Mouse (Mus musculus) intestine, embryonic 14.5 days (tissue): ENCODE results near the gene Foxl1. TPM values are rescaled to one million over a fixed set of nuclear protein-coding genes. Genes with fewer than 3 reads are reported as not detected.

Experiments
- ATAC-seq: fragments of 200-750 bp; cut with Nextera tagmentation; replicated peaks from 2 replicates; pipeline ENCODE4 v1.8.0; 2017; ENCODE audit warnings: low read depth, moderate number of reproducible peaks, moderate TSS enrichment, moderate library complexity; ENCODE audit not compliant: low FRiP score, low TSS enrichment
- DNase-seq: peaks from one replicate; pipeline ENCODE4 v3.0.0-alpha.2; 2018; ENCODE audit warnings: low spot score
- H3K27ac ChIP-seq: fragments of 300-500 bp; sonication (generic); 2 replicates; pipeline ENCODE4 v1.5.1; 2014; ENCODE audit warnings: low read depth, mild to moderate bottlenecking, control low read depth
- H3K27me3 ChIP-seq: fragments of 300-500 bp; sonication (generic); replicated peaks from 2 replicates; pipeline ENCODE4 v1.6.1; 2014; ENCODE audit warnings: low read length, control low read depth; ENCODE audit not compliant: control insufficient read depth, insufficient read depth
- H3K36me3 ChIP-seq: fragments of 300-500 bp; sonication (generic); 2 replicates; pipeline ENCODE4 v1.6.1; 2014; ENCODE audit warnings: low read length, control low read depth; ENCODE audit not compliant: control insufficient read depth, insufficient read depth
- H3K4me1 ChIP-seq: fragments of 300-500 bp; sonication (generic); replicated peaks from 2 replicates; pipeline ENCODE4 v1.6.1; 2014; ENCODE audit warnings: low read length, control low read depth, mixed read lengths; ENCODE audit not compliant: control insufficient read depth, insufficient read depth
- H3K4me2 ChIP-seq: fragments of 300-500 bp; sonication (generic); 2 replicates; pipeline ENCODE4 v1.6.1; 2014; ENCODE audit warnings: low read length
- H3K4me3 ChIP-seq: fragments of 300-500 bp; sonication (generic); 2 replicates; pipeline ENCODE4 v1.5.1; 2014; ENCODE audit warnings: low read depth, low read length, control low read depth, mixed read lengths
- H3K9ac ChIP-seq: fragments of 300-500 bp; sonication (generic); 2 replicates; pipeline ENCODE4 v1.6.1; 2014; ENCODE audit warnings: mild to moderate bottlenecking, low read length
- H3K9me3 ChIP-seq: fragments of 300-500 bp; sonication (generic); 2 replicates; pipeline ENCODE4 v1.6.1; 2016; ENCODE audit warnings: low read length, control low read depth; ENCODE audit not compliant: control insufficient read depth
- WGBS: fragments of 180-500 bp; shearing (Covaris S2); extraction: QIAGEN DNeasy Blood & Tissue Kit; methylation state at CpG from one replicate; pipeline ENCODE4 v1.1.7; 2014; 5-methylcytosine and 5-hydroxymethylcytosine counted together
- polyA plus RNA-seq: library from polyadenylated mRNA; unstranded; fragments of >200 nt; fragmentation: Nextera tagmentation; extraction: Ambion mirVana; gene quantifications from 2 replicates; pipeline ENCODE4 v1.2.1, GENCODE M21; 2014

The Foxl1 gene
- polyA plus RNA-seq, 1 experiment from 2014 or later, result 7.7 TPM

DNA sequence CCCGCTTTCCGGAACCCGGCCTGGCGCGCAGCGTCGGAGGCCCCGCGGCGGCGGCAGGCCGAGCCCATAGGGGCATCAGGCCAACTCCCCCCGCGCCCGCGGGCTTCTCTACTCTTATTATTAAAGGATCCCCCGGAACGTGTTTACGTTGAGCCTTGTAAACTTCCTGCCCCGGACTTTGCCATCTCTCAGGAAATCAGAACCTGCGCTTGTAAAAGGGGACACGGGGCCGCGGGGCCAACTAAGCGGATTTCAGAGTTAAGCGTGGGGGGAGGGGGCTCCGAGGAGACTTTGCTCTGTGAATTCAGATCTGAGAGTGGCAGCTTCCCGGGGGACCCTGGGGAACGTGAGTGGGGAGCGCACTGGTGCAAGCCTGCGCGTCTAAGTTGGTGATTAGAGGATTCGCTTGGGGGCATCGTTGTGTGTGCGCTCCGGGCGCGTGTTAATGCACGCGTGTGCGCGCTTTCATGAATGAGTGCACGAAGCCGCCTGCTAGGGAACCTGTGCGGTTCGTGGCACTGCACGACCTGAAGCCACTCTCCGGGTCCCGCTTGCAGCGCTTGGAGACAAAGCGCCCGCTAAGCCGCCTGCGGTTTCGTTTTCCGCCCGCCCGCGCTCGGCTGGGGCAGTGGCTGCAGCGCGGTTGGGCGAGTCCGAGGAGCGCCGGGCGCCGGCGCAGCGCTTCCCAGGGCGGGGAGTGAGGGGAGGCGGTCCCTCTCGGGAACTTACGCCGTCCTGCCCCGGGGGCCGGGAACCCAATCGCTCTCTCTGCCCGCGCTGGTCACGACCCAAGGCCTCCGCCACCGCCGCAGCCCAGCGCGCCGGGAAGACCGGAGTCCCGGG lies 44.4 kb upstream of the Foxl1 start:
- H3K36me3 ChIP-seq, result peaks cover 16% of the 10 kb centered on the region
- peaks cover 73% of the 10 kb centered on the region for H3K27me3 ChIP-seq
- H3K9me3 ChIP-seq, result no peaks in the 10 kb centered on the region
- peak overlapping the region; percentile 98 for H3K27ac ChIP-seq
- H3K4me1 ChIP-seq, result peaks cover 4% of the 10 kb centered on the region; the same call in 1 of the 2 replicates
- peak overlapping the region; percentile 97 for H3K9ac ChIP-seq
- H3K4me3 ChIP-seq, result peak overlapping the region; percentile 80
- DNase-seq, result peak; percentile 89
- ATAC-seq, result peak; percentile 70
- H3K4me2 ChIP-seq, result peak overlapping the region; percentile 79
- under 1% methylated on average over 86 of the region's 89 CpGs for WGBS

DNA sequence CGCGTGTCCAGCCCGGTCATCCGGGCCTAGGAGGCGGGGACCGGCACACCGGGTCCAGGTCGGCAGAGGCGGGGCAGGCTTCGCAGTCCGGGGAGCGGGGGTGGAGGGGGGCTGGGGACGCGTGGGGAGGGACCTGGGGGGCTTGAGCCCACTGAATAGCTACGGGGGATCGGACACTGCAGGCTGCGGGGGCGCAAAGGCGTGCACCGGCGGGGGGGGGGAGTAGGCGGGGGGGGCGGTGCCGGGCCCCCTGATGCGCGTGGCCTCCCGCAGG lies 43.9 kb upstream of the Foxl1 start:
- H3K9me3 ChIP-seq, result no peaks in the 10 kb centered on the region
- WGBS, result 0% methylated on average over 15 of the region's 27 CpGs
- peak; percentile 68 for ATAC-seq
- H3K36me3 ChIP-seq, result peaks cover 21% of the 10 kb centered on the region
- H3K27me3 ChIP-seq, result peaks cover 70% of the 10 kb centered on the region
- peaks cover 1% of the 10 kb centered on the region; the same call in 1 of the 2 replicates for H3K4me1 ChIP-seq
- H3K9ac ChIP-seq, result peak overlapping the region; percentile 97
- peak overlapping the region; percentile 80 for H3K4me3 ChIP-seq
- peak overlapping the region; percentile 98 for H3K27ac ChIP-seq
- peak overlapping the region; percentile 79 for H3K4me2 ChIP-seq
- no peak for DNase-seq

DNA sequence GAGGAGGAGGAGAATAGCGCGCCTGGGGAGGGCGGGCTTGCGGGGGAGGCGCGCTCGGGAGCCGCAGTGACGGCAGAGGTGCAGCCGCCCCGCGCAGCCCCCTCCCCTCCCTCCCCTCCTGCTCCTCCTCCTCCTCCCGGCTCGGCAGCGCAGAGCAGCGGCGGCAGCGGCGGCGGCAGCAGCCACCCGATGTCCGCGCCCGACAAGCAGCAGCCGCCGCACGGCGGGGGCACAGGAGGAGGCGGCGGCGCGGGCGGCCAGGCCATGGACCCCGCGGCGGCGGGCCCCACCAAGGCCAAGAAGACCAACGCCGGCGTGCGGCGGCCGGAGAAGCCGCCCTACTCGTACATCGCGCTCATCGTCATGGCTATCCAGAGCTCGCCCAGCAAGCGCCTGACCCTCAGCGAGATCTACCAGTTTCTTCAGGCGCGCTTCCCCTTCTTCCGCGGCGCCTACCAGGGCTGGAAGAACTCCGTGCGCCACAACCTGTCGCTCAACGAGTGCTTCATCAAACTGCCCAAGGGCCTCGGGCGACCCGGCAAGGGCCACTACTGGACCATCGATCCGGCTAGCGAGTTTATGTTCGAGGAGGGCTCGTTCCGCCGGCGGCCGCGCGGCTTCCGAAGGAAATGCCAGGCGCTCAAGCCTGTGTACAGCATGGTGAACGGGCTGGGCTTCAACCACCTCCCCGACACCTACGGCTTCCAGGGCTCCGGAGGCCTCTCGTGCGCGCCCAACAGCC lies 43.4 kb upstream of the Foxl1 start, which contains the start of gene Foxf1:
TSS of gene Foxf1 (plus strand) at position 177 of the 742 bp plus-strand sequence.
- peak within 1 kb of the TSS; percentile 97 for H3K9ac ChIP-seq
- no peaks in the 10 kb centered on the region for H3K4me1 ChIP-seq
- H3K27me3 ChIP-seq, result peaks cover 70% of the 10 kb centered on the region
- peak within 1 kb of the TSS; percentile 80 for H3K4me3 ChIP-seq
- H3K4me2 ChIP-seq, result peak within 1 kb of the TSS; percentile 79
- DNase-seq, result peak; percentile 86
- peak within 1 kb of the TSS; percentile 98 for H3K27ac ChIP-seq
- H3K9me3 ChIP-seq, result no peaks in the 10 kb centered on the region
- peak; percentile 71 for ATAC-seq
- under 1% methylated on average over 48 of the region's 83 CpGs for WGBS
- peaks cover 26% of the 10 kb centered on the region for H3K36me3 ChIP-seq

DNA sequence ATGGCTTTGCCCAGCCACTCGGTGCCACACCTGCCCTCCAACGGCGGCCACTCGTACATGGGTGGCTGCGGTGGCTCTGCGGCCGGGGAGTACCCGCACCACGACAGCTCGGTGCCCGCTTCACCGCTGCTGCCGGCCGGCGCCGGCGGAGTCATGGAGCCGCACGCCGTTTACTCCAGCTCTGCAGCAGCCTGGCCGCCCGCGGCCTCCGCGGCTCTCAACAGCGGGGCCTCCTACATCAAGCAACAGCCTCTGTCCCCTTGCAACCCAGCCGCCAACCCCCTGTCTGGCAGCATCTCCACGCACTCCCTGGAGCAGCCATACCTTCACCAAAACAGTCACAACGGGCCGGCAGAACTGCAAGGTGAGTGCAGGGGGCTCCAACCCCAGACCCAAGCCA lies 42.7 kb upstream of the Foxl1 start:
- no peak for DNase-seq
- H3K4me3 ChIP-seq, result peak overlapping the region; percentile 80
- H3K4me1 ChIP-seq, result peaks cover 3% of the 10 kb centered on the region
- H3K9me3 ChIP-seq, result no peaks in the 10 kb centered on the region
- no peak for ATAC-seq
- peak overlapping the region; percentile 79 for H3K4me2 ChIP-seq
- H3K27me3 ChIP-seq, result peaks cover 70% of the 10 kb centered on the region
- under 1% methylated on average over 30 of the region's 30 CpGs for WGBS
- peaks cover 31% of the 10 kb centered on the region for H3K36me3 ChIP-seq
- H3K27ac ChIP-seq, result peak overlapping the region; percentile 98
- H3K9ac ChIP-seq, result peak overlapping the region; percentile 97

DNA sequence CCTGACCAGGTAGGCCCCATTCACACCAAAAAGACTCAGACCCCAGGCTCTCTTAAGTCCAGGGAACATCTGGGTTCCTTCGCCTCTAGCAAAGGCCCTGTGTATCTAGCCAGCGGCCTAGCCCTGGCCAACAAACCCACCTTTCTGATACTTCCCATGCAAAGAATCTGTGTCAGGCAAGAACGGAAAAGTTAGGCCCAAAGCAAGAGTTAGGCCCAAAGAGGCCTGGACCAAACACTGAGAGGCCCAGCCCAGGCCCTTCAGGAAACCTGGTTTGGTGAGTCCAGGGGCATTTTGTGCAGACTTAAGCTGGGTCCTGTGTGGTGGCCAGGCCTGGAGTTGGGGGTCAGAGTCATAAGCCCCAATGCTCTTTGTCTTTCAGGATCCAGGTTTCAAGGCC lies 42.2 kb upstream of the Foxl1 start:
- Histone ChIP-seq H3K9ac (peak overlapping the region; percentile 97), H3K4me2 (peak overlapping the region; percentile 79), H3K36me3 (peaks cover 31% of the 10 kb centered on the region), H3K4me1 (peaks cover 3% of the 10 kb centered on the region), H3K27me3 (peaks cover 65% of the 10 kb centered on the region), H3K27ac (peak overlapping the region; percentile 98), H3K9me3 (no peaks in the 10 kb centered on the region), H3K4me3 (peak overlapping the region; percentile 80)
- 23% methylated on average over 3 of the region's 3 CpGs for WGBS
- ATAC-seq (no peak), DNase-seq (peak; percentile 71)

DNA sequence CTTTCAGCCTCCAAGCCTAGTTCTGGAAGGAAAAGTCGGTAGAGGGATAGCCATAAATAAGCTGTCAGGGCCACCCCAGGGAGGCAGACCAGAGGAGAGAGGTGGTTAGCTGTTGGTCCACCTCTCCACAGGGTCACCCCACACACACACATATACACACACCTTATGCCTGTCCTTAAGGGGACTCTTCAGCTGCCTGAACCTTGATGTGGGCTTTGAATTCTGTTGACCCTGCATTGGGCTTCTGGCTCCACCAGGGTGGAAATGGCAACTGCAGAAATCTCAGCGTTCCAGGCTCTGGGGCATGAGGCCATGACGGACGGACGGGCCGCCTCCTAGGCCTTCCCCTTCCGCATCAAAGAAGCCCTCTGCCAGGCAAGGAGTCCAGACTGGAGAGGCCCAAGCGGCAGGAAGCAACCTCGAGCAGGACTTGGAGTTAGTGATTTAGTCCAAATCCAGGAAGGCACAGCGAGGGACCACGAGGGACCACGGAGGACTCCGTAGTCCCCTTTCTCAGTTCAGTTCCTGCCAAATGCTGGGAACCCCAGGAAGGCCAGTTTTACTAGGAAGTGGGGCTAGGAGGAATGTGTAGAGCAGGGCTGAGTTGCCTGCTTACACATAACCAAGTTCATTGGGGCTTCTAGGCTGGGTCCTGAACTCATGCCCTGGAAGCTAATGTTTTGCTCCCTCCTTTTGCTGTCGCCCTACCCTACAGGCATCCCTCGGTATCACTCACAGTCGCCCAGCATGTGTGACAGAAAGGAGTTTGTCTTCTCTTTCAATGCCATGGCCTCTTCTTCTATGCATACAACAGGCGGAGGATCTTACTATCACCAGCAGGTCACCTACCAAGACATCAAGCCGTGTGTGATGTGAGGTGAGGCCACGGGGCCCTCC lies 41.5 kb upstream of the Foxl1 start:
- H3K4me3 ChIP-seq, result peak overlapping the region; percentile 80
- 14% methylated on average over 19 of the region's 19 CpGs for WGBS

DNA sequence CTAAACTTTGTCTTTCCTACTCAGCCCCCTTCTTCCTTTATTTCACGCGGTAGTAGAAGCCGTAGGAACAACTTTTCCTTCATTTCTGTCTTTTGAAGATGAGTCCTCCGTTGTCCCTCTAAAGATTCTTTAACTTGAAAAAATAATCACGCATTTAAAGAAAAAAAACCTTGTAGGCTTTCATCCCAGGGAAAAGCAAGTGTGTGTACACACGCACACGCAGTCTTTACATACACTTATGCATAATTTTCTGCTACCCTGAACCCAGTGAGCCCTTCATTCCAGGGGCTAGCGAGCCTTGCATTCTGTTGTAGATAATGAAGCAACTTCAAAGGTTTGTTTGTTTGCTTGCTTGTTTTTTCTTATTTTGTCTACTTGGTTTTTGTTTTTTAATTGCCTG lies 39.5 kb upstream of the Foxl1 start:
- Histone ChIP-seq H3K27me3 (peaks cover 56% of the 10 kb centered on the region), H3K9me3 (no peaks in the 10 kb centered on the region), H3K4me2 (peak overlapping the region; percentile 79), H3K27ac (peak overlapping the region; percentile 98), H3K4me1 (peaks cover 13% of the 10 kb centered on the region), H3K9ac (peak overlapping the region; percentile 97), H3K4me3 (peak overlapping the region; percentile 80), H3K36me3 (peaks cover 31% of the 10 kb centered on the region)
- no peak for DNase-seq
- WGBS, result 7% methylated on average over 8 of the region's 8 CpGs
- ATAC-seq, result no peak

More for the DNA sequence above, 41.5 kb upstream of the Foxl1 start:
- Histone ChIP-seq H3K9ac (peak overlapping the region; percentile 97), H3K4me2 (peak overlapping the region; percentile 79), H3K36me3 (peaks cover 31% of the 10 kb centered on the region), H3K4me1 (peaks cover 7% of the 10 kb centered on the region), H3K27ac (peak overlapping the region; percentile 98), H3K27me3 (peaks cover 62% of the 10 kb centered on the region), H3K9me3 (no peaks in the 10 kb centered on the region)
- DNase-seq, result peak; percentile 74
- ATAC-seq, result no peak
